Mouse (Mus musculus): ENCODE results near the gene Sppl2b.
A peak's percentile ranks its signal among the peaks of the same experiment; 100 is the strongest.

The Sppl2b gene

DNA sequence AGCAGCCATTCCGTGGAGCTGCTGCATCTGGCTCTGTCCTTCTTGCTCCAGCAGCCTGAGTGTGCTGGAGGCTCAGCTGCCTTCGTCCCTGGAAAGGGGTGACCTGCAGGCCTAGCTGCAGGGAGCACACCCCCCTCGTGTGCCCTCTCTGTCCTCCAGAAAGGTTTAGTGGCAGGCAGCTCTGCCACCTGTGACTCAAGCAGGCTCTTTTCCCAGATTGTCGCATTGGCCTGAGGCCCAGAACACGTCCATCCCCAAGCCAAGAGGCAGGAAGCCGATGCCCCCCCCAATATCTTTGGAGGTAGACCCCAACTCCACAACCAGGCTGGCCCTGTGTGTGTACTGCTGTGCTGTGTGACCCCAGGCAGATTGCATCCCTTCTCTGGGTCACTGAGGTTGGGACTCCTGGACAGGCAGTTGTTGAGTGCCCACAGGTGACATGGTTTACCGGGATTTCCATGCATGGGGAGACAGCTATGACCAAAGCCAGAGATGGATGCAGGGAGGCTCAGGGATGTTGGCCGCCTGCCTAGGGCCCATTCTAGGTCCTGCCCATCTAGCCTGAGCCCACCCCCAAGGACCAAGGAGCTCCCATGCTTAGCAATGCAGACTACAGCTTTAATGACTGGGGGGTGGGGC is 9.9 kb upstream of the Sppl2b start:
- no peak for DNase-seq (ENCODE audit: low read depth, low spot score)

DNA sequence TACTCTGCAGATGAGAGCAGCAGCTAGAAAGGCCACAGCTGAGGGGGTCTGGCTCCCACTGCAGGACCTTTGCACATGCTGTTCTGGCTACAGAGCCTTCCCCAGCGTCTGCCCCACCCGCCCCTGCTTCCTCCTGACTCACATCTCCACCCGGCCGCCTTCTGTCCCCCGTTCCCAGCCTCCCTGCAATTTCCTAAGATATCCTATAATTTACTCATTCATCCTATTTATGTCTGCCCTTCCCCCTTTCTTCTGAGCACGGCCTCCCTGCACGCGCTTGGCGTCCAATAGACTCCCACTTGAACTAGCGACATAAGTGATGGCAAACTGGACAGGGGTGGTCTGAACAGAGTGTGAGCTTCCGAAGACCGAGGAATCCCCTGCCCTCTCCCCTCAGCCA is 9.3 kb upstream of the Sppl2b start:
- no peak for DNase-seq (ENCODE audit: low read depth, low spot score)

DNA sequence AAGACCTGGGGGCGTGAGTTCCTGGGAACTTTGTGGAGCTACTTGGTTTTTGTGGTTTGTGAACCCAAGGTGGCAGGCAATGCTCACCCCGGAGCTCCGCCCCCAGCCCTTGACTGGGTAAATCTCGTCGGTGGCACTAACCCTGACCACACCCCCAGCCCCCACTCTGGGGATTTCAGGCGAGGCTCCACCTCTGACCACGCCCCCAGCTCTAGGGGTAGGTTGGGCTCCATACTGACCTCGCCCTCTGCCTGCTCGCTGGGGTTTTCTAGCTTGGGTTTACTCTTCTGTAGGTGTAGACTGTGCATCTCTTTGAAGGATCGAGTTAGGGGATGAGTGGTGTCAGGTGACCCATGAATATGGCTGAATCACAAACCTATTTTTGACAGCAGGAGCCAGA is 6.5 kb upstream of the Sppl2b start:
- DNase-seq (ENCODE audit: low read depth, low spot score): peak; percentile 77

DNA sequence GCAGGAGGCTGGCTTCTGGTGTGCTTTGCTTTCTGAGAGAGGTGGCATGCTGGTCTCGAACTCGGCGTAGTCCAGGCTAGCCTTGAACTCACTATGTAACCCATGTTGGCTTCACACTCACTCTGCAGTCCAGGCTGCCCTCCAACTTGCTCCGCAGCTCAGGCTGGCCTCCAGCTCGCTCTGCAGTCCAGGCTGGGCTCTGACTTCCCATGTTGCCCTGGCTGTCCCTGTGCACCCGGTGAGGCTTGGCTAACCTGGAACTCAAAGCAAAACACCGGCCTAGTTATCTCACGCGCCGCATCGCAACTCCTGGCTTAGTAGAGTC is 636 bp downstream of the Sppl2b start:
- DNase-seq (ENCODE audit: low read depth, low spot score): no peak

DNA sequence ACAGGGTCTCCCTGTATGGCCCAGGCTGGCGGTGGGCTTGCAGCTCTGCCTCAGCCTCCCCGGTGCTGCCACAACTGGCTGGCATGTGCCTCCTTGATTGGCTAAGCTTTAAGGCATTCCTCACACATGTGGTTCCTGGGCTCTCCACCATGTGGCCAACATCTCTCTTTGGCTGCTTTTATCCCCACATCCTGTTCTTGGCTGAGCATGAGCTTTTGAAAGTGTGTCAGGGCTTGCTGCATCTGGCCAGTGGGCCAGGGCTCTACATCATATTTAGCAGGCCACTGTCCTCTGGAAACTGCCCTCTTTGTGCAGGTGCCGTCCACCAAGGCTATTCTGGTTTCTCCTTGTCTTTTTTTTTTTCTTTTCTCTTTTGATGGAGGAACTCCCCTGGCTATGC is 1.2 kb downstream of the Sppl2b start:
- DNase-seq (ENCODE audit: low read depth, low spot score): no peak

DNA sequence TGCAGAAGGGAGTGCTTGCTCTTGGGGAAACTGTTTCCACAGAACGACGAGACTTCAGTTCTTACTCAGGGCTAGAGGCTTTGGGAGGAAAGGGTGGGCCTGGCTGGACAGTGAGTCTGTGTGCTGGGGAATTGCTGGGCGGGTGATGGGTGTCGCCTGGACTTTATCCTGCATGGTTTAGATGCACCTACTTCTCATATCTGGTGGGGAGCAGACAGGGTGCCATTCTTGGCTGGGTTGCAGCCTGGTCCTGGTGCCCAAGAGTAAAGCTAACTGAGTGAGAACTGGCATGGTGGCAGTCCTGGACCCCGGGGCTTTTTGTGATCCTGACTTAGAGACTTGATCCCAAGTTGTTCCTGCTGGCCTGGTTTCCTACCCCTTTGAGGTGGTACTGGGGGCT is 1.8 kb downstream of the Sppl2b start:
- DNase-seq (ENCODE audit: low read depth, low spot score): no peak

DNA sequence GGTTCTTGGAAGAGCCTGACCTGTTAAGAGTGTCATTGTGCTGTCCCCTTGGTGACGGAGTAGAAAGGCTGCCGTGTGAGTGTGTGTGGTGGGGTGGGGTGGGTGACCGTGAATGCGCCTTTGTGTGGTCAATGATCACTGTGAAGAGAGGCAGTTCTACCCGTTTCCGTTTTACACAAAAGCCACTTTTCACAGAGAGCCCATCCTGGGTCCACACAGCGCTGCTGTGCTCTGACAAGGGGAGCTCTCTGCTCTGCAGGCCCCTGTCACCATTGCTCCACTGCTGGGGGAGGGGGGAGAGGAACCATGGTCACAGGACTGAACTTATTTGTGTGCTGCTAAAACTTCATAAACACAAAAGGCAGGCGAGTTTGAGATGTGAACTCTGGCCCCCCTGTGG is 2.3 kb downstream of the Sppl2b start:
- DNase-seq (ENCODE audit: low read depth, low spot score): no peak

DNA sequence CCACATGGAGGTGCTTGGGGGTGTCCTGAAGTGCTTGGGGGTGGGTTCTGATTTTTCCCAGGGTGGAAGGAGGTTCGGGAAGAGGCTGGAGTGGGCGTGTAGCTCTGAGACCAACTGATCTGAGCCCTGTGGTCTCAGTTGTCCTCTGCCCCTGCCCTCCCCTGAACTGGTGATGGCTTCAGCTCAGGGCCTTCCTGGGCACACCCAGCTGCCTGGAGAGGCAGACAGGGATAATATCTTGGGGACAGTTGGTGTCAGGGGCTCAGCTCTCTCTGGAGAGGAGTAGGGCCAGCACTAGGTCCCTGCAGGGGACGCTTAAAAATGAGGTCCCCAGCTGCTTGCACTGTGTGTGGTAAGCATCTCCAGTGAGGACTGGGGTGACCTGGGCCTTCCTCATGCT is 2.8 kb downstream of the Sppl2b start:
- no peak for DNase-seq (ENCODE audit: low read depth, low spot score)

DNA sequence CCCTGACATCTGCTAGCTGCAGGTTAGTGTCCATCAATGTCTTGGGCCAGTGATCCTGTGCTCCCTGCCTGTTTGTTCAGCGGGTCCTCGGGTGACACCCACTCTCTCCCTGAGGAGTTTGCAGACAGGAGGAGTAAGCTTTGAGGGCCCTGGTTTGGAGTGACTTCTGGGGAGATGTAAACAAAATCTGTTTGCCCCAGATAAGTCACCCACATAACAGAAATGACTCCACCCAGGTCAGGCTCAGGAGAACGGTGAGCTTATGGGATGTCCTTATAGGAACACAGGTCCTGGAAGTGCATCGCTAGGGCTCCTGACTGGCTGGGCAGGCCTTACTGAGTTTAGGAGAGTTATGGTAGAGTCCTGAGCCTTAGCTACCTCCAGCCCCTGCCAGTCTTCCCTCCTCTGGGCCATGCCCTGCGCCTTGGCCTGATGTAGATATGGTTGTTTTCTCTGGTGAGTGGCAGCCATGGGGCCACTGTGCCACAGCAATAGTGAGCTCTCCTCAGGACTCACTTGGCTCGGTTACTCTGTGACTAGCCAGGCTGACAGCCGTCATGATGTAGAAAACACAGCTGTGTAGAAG is 3.4 kb downstream of the Sppl2b start:
- no peak for DNase-seq (ENCODE audit: low read depth, low spot score)

DNA sequence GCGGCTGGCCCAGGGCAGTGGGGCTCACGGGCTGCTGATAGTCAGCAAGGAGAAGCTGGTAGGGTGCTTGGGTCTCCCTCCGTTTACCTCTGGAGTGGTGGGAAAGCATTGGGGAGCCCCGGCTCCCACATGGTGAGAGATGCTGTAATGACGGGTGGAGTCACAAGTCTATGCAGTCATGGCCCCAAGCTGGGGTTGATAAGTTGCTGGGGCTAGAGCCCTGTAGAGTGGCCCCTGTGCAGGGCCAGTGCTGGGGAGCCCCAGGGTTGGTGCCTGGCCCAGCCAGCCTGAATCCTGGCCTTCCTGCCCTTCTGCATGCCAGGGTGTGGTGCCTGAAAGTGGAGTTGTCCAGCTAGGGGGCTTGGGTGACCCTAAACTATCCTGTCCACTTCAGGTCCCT is 7.2 kb downstream of the Sppl2b start:
- DNase-seq (ENCODE audit: low read depth, low spot score): no peak

DNA sequence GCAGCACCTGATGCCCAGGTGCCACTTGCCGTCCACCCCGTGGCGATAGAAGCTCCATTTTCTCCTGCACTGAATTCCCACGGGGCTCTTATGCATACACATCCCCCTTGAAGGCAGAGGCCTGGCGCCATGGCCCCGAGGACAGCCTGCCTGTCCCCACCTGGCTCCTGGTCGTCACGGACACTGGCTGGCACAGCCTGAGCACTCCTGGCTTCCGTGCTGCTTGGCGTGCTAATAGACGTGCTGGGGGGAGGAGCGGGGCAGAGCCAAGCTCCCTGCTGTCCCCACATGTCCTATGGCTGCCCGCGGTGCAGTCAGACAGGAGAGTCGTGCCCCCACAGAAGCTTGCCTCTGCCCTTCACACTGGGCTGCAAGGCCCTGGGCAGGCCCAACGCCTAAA is 9.4 kb downstream of the Sppl2b start:
- DNase-seq (ENCODE audit: low read depth, low spot score): peak; percentile 85

DNA sequence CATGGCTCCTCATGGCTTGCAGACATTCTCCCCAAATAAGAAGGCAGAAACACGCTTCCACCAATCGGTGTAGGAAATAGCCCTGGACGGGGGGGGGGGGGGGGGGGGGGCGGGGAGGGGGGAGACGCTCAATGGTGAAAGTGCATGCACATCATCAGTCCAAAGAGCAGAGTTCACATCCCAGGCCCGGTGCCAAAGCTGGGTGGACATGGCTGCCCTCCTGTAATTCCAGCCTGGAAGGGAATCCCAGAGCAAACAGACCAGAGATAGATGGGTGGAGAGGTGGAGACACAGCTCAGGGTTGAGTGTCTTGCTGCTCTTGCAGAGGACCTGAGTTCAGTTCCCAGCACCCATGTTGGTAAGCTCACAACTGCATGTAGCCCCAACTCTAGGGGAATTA is 15.9 kb downstream of the Sppl2b start:
- DNase-seq (ENCODE audit: low read depth, low spot score): no peak

DNA sequence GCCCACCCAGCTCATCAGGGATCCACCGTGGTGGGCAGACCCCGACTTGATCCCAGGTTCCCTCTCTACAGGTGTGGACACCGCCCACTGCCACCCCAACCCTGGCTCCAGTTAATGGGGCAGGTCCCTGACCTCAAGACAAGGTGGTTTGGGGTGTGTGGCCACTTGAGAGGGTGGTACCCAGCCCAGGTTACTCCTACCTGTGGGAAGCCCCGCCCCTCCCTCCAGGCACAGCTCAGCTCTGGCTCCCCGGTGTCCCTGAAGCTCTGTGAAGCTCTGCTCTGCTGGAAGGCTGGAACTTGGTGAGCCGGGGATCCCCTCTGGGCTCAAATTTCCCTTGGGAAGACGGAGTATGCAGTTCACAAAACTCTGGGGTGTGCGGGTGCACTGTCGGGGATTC is 16.5 kb downstream of the Sppl2b start, which contains the start of gene Tmprss9:
TSS of gene Tmprss9 (plus strand) at position 268 of the 400 bp plus-strand sequence.
- no peak for DNase-seq (ENCODE audit: low read depth, low spot score)

DNA sequence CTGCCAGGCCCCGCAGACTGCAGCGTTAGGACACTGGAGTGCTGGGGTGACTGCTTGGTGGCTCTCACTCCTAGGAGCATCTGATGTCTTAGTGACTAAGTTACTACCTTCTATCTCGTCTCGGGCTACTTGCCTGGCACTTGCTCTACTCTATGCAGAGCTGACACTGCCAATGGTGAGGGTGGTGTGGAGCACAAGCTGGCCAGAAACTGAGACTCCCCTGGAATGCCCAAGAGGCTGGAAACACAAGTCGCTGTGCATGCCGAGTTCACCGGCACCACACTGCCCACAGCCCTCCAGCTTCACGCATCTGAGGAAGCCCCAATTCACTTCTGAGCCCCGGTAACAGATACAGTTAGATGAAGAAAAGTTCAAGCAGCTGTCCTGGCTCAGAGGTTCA is 19.0 kb downstream of the Sppl2b start:
- DNase-seq (ENCODE audit: low read depth, low spot score): peak; percentile 72

DNA sequence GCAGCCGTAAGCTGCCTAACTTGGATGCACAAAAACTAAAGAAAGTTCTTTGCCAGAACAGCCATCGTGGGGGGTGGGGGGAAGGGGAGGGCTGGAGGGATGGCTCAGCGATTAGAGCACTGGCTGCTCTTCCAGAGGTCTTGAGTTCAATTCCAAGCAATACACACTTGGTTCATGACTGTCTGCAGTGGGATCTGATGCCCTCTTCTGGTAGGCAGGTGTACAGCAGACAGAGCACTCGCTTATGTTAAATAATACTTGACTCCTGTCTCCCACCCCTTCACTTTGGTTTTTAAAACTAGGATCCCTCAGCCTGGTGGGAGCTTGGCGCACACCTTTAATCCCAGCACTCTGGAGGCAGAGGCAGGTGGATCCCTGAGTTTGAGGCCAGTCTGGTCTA is 21.0 kb downstream of the Sppl2b start:
- DNase-seq (ENCODE audit: low read depth, low spot score): peak; percentile 41

DNA sequence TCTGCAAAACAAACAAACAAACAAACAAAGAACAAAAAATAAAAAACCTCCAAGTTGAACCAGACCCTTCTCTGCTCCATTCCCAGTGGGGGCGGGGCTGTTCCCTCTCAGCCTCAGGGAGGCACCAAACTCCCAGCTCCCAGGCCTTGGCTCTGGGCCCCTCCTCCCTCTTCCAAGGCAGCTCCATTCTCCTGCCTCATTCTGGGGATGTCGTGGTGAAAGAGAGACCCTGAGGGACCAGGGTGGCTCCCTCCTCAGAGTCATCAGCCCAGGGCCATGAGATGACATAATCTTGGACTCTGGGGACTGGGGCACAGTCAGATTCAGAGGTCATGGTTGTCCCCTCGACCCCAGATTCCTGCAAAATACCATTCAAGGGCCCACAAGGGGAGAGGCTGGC is 21.5 kb downstream of the Sppl2b start:
- no peak for DNase-seq (ENCODE audit: low read depth, low spot score)

DNA sequence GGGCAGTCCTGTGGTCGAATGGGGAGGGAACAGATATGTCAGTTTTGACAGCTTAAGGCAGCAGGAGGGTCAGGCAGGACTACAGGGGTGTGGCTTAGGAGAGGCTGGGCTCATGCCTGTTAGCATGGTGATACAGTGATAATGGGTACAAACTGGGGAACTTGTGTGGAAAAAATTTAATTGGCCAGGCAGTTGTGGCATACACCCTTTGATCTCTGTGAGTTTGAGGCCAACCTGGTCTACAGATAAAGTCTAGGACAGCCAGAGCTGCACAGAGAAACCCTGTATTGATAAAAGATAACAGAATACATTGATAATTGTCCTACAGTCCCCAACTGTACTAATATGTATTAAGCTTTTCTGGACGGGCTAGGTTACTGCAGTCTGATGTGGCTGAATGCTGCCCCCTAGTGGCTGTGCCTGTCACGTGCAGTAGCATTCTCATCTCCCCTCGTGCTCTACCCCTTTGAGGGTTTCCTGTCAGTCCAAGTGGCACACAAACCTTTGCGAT is 25.1 kb downstream of the Sppl2b start:
- peak; percentile 63 for DNase-seq (ENCODE audit: low read depth, low spot score)

DNA sequence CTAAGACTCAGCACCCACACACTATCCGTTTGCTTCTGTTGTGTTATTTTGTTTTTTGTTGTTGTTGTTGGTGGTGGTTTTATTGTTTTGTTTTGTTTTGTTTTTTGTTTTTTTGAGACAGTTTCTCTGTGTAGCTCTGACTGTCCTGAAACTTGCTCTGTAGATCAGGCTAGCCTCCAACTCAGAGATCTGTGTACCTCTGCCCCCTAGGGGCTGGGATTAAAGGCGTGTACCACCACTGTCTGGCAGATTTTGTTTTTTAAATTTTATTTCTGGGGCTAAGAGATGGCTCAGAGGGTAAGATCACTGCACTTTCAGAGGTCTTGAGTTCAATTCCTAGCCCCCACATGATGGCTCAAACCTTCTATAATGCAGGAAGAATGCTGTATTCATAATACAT is 25.8 kb downstream of the Sppl2b start:
- no peak for DNase-seq (ENCODE audit: low read depth, low spot score)

DNA sequence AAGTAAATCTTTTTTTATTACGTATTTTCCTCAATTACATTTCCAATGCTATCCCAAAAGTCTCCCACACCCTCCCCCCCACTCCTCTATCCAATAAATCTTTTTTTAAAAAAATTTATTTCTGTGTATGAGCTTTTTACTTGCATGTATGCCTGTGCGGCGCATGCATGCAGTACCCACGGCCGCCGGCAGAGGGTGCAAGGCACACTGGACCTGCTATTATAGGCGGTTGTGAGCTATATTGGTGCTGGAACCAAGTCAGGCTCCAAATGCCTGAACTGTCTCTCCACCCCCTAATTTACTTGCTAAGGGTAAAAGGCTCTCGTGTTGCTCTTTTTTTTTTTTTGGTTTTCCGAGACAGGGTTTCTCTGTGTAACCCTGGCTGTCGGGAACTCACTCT is 26.2 kb downstream of the Sppl2b start:
- DNase-seq (ENCODE audit: low read depth, low spot score): peak; percentile 54

DNA sequence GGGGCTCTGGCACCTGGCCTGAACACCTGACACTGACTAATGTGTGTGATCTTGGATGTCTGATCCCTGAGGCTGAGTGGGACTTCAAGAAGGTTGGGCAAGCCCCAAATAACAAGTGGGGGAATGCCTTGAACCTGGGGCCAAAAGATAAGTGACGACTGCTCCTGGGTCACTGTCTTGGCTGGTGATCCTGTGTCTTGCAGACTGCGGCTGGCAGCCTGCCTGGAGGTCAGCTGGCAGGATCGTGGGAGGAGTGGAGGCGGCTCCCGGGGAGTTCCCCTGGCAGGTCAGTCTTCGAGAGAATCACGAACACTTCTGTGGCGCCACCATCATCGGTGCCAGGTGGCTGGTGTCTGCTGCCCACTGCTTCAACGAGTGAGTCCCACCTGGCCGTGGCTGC is 32.1 kb downstream of the Sppl2b start:
- DNase-seq (ENCODE audit: low read depth, low spot score): peak; percentile 62

DNA sequence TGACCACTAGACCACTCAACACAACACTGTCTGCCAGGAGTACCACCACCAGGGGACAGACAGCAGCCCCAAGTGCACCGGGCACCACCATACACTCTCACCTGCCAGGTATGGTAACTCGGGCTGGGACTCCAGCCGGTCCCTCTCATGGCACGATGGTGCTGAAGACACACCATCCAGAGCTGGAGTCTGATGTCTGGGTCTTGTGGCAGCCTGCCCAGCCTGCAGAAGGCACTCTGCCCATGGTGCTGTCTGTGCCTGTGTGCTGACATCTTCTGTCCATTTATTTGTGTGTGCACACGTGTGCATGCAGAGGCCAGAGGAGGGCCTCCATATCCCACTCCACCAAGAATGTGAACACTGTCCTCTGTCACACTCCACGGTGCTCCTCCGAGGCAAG is 40.0 kb downstream of the Sppl2b start:
- DNase-seq (ENCODE audit: low read depth, low spot score): no peak

DNA sequence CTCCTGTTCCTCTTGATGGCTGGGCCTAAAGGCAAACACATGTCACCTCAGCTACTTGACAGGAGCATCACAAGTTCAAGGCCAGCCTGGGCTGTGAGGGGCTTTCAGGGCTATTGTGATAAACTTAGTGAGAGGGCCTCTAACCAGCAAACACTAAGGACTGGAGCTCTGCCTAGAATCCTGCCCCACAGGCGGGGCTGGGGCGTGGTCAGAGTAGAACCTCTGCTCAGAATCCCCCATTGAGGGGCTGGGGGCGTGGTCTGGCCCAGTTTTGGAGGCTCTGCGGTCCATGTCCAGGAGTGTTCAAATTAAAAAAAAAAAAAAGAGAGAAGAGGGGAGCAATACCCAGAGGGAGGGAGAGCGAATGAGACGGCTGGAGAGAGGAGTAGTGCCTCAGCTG is 40.6 kb downstream of the Sppl2b start:
- no peak for DNase-seq (ENCODE audit: low read depth, low spot score)

DNA sequence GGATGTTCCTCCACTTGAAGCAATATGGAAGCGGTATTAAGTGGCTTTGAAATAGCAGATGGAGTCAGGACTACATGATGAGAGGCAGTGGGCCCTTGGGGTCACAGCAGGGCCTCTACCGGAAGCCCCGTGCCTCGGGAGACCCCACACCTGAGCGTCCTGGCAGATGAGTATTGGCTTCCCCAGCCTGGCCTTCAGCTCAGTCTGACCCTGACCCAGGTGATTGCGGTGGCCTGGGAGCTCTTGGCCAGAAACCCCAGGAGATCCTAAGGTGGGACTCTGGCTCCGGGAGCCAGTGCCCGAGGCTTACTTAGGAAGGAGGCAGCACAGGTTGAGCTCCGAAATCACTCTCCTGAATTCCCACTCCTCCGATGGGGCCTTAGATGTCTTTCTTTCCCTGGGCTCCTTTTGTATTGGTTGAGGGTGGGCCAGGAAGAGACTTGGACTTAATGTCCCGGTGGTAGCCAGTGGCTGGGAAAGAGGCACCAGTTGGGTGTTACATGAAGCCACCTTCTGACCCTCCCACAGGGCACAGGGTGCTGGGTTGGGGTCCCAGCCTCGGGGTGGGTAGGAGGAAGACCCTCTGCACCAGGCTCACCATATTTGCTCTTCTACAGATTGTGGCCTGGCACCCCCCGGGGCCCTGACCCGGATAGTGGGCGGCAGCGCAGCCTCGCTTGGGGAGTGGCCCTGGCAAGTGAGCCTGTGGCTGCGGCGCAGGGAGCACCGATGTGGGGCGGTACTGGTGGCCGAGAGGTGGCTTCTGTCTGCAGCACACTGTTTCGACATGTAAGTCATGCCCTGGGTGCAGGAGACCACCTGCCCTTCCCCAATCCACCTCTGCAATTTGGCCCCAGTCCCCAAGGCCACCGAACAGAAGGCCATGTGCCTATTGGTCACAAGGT is 41.8 kb downstream of the Sppl2b start:
- no peak for DNase-seq (ENCODE audit: low read depth, low spot score)
